Mouse (Mus musculus) lung, postnatal 14 days (tissue): ENCODE data around the gene Map4.
"Not testable (repeated sequence)": the region's sequence is repeated elsewhere in the genome, so short reads cannot be mapped to it uniquely, and the experiment has no call there.

Experiments
- DNase-seq: peaks from one replicate; pipeline ENCODE4 v3.0.0; 2021

Map4 gene

DNA sequence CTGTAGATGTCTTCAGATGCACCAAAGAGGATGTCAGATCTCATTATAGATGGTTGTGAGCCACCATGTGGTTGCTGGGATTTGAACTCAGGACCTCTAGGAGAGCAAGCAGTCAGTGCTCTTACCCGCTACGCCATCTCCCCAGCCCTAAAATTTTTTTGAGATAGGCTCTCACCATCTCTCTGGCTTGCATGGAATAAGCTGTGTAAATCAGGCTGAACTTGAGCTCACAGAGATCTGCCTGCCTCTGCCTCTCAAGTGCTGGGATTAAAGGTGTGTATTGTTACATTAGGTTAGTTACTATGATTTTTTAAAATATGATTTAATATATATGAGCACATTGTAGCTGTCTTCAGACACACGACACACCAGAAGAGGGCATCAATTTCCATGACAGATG lies 2.1 kb upstream of the Map4 start:
- DNase-seq, result no peak

DNA sequence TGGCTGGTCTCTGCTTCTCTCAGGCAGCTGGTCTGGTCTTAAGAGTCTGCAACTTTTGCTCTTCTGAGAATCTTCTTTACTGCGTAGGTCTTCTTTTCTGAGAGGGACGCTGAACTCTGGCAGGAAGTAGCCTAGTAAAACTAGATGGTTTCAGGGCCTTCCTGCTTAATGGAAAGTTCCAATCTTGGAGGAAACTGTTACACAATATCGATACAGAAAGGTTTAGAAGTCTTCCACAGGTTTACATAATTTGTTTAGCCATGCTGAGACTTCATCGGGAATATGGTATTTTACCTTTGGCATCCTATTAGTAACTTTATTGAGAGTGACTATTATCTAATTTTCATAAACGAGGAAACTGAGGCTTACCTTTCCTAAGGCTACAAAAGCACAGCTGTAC lies 1.2 kb upstream of the Map4 start:
- DNase-seq, result no peak

DNA sequence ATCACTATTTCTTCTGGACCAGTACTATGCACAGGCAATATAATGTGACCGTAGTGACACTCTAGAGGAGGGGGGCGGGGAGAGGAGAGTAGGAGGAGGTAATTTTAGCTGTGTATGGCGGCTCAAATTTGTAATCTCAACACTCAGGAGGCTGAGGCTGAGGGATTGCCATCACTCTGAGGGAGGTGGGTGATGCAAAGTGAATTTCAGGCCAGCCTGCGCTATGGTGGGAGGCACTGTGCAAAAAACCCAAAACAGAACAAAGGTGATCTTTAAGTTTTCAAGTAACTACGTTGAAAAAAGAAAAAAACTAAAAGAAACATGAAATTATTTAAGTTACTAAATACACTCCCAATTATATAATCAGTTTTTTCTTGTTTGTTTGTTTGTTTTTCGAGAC lies 508 bp upstream of the Map4 start:
- no peak for DNase-seq

DNA sequence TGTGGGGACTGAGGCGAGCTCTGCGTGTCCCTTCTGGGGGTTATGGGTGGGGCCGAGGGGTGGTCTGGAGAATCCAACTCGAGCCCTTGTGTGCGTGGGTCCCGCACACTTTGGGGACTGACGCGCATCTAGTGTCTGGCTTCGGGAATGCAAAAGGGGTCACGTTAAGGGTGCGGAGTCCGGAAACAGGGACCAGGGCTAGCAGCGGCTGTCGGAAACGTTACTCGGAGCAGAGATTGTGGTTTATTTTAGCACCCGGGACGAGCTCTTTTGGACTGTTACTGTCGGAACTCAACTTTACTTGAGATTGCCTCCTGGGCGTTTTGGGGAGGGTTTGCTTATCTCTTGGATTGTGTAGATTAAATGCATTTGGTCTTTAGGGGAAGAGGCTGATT lies 1.1 kb downstream of the Map4 start:
- DNase-seq, result peak; percentile 27

DNA sequence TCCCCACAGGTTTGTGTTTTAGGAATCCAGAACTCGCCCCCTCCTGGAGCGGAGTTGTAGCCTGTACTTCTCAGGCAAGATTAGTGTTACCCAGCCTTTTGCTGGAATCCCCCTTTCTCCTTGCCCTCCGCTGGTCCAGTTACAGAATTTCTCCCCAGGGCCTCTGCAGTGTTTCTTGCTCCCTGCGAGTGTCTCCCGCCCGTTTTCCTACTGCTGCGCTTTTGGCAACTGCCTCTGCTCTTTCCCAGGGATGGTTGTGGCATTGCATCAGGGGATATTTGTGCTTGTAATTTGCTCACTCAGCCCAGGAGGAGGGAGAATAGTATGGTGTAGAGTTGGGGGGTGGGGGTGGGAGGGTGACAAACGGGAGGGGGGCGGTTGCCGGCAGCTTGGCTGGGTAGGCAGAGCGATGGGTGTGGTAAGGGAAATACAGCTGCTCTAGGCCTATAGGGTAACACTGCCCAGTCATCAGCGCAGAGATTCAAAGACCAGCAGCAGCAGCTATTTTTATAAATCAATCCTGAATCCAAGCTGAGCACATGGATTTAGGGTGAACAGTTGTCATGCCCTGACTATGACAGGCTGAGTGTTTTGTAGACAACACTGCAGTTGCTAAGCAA lies 1.6 kb downstream of the Map4 start:
- DNase-seq, result peak; percentile 46

DNA sequence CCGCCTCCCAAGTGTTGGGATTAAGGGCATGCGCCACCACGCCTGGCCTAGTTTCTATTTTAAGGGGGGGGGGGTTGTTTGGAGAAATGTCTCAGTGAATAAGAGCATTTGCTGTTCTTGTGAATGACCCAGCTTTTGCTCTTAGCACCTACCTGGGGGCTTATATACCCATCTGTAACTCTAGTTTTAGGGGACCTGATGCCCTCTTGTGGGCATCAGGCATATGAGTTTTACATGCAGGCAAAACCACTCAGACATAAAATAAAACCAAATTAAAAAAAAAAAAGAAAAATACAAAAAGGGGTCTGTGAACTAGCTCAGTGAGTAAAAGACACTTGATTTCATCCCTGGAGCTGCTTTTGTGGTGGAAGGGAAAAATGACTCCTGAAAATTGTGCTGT lies 8.1 kb downstream of the Map4 start:
- DNase-seq, result no peak

DNA sequence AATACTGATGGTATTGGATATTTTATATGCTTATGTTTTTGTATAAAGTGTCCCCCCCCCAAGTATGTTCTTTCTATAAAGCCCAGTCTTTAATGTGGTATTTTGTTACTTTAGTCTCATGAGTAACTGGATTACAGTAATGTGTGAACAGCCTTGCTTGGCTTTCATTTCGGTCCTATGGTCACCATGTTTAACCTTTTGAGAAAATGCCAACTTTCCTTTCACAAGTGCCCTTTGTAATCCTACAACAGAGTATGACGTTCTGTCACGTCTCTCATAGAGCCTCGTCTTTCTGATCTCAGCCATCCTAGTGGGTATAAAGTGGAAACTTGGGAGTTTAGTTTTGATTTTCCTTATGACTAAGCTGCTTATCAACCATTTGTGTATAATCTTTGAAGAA lies 11.5 kb downstream of the Map4 start:
- DNase-seq, result no peak

DNA sequence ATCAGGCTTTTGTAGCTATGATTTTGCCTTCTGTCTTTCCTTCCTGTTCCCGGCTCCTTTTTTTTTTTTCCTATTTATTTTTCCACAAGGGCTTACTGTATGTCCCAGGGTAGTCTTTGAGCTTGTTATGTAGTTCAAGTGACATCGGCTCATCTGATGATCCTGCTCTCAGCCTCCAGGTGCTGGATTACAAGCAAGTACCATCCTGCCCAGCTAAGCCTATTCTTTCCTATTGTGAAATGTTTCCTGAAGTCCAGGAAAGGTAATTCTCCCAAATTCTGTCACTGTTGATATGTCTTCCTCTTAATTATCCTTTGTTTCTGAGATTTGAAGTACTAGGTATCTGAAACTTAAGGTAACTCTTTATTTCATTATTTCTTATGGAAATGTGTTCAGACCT lies 13.5 kb downstream of the Map4 start:
- DNase-seq, result no peak

DNA sequence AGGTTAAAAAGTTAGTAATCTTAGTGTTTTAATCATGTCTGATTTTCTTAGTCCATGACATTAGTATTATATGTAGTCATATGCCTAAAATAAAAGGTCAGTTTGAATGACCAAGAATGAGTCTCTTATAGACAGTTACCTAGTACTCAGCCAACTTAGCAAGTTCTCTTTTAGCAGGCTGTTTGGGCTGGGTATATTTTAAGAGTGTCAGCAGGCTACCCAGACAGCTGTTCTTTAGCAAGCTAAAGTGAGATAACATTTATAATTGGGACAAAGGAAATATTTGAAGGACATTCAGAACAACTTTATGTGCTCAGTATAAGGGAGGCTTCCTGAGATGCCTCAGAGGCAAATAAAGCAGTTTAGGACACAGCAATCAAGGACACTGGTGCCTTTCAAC lies 17.3 kb downstream of the Map4 start:
- no peak for DNase-seq

DNA sequence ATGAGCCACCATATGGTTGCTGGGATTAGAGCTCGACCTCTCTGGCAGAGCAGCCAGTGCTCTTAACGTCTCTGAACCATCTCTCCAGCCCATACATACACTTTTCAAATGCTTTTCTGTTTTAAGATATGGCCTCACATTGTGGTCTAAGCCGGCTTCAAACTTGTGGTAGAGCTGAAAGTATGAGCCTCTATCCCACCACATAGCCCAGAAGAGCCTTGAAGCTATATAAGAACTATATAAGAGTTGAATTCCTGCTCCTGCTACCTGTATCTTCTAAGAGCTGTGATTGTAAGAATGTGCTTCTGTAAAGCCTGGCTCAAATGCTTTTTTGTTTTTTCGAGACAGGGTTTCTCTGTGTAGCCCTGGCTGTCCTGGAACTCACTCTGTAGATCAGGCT lies 18.5 kb downstream of the Map4 start:
- no peak for DNase-seq

DNA sequence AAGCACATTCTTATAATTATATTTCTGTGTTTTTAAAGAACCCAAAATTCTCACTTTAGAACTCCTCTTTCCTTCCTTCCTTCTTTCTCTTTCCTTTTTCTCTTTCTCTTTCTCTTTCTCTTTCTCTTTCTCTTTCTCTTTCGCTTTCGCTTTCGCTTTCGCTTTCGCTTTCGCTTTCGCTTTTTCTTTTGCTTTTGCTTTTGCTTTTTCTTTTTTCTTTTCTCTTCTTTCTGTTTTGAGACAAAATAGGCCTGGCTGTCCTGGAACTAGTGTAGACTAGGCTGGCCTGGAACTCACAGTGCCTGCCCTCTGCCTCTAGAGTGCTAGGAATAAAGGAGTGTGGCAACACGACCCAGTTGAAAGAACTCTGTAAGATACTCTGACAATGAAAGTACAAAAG lies 22.3 kb downstream of the Map4 start:
- no peak for DNase-seq

DNA sequence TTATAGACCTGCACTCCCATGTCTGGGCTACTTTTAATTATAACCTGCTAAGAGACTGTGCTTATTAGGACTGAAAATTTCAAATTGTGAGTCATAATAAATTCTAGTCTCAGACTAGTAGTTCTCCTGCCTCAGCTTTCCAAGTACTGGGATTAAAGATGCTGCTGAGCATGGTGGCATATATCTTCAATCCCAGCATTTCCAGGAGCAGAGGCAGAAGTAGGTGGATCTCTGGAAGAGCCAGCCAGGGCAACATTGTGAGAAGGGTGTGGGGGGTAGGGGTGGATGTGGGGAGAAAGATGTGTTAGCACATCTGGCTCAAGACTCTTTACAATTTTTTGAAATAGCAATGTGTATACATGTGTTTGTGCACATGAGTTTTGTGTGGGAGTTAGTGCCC lies 23.4 kb downstream of the Map4 start:
- DNase-seq, result no peak

DNA sequence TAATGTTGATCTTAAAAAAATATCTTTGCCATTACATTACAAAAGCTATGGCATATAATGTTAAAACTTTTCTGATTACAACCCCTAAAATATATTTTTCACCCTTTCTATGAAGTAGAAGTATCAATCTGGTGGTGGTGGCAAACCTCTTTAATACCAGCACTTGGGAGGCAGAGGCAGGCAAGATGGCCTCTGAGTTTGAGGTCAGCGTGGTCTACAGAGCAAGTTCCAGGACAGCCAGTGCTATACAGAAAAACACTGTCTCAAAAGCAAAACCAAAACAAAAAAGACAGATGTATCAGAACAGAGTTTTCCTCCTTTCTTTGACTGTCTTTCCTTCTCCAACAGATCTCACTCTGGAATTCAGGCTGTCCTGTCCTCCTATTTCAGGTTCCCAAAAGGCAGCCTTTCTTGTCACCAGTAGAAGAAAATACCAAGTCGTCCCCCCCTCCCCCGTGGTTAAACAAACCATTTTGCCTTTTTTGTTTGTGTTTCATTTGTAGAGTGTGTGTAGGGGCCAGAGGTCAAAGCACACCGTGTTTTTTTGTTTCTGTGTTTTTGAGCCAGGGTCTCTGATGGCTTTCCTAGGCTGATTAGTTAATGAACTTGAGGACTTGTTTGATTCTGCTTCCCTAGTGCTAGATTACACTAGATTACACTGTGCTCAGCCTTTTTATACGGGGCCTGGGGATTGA lies 28.3 kb downstream of the Map4 start:
- no peak for DNase-seq

DNA sequence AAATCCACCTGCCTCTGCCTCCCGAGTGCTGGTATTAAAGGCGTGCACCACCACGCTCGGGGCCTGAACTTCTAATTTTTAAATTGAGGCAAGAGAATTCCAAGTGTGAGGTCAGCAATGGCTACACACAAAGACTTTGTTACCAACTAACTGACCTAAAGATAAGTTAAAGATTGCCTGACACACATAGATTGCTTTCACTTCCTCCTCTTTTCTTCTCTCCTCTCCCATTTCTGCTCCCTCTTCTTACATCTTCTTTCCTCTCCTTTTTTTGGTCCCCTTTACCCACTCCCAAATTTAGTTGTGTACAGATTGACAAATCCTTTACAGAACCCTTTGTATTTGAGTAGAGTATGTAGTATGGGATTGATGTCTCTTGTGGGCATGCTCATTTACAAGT lies 29.3 kb downstream of the Map4 start:
- no peak for DNase-seq

DNA sequence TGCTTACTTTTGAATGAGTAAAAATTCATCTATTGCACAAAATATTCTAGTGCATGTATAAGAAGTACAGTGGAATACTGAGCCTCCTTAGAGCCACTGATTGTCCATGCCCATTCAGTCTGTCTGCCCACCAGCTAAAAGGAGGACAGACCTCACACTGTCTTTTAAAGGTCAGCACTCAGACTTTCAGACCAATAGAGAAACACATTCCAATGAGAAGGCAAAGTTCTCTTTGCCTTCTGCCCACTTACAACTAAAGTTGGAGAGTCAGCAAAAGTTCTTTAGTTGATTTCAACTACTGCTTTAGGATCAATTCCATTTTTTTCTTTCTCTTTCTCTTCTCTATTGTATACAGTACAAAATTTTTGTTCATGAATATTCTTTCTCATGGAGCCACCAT lies 33.5 kb downstream of the Map4 start:
- DNase-seq, result no peak

DNA sequence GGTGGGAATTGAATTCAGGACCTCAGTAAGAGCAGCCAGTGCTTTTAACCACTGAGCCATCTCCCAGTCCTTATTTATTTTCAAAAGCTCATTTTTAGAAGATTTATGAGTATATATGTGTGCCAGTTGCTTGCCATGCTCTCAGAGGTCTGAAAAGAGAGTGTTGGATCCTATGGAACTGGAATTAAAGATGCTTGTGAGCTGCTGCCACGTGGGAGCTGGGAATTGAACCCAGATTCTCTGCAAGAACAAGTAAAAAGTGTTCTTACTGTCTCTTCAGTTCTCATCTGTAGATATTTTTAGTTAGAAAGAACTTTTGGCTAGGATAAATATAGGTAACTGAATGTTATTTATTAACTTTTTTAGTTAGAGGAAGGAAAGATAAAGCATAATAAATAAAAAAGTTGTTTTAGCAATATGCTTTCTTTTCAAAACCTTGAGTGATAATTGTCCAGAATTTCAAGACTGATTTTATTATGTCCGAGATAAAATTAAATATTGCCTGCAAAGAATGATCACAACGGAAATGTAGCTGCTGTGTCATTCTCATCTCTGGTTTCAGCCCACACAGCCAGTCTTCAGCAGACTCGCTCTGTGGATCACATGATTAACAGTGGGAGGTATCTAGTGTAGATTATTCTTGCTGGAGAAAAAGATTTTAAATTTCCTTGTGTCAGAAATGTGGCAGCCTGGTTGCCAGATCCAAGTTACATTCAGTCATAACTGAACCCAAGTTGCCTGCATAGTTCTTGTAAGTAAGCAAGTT lies 37.3 kb downstream of the Map4 start:
- no peak for DNase-seq

DNA sequence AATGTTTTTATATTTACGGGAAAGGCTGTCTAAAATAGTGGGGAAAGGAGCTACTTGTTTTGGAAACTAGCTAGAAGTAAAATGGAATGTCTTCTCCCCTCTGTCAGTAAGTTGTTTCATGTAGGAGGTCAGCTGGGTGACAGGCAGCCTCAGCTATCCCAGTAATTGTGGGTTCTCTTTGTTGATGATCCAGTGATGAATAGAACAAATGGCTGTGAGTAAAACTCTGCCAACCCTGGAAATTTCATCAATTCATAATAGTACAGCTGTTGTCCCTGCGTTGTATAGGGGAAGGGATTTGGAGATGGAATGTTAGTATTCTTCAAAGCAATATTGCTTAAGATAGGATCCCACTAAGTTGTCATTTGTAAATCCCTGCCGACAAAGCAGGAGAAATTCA lies 37.9 kb downstream of the Map4 start:
- no peak for DNase-seq

DNA sequence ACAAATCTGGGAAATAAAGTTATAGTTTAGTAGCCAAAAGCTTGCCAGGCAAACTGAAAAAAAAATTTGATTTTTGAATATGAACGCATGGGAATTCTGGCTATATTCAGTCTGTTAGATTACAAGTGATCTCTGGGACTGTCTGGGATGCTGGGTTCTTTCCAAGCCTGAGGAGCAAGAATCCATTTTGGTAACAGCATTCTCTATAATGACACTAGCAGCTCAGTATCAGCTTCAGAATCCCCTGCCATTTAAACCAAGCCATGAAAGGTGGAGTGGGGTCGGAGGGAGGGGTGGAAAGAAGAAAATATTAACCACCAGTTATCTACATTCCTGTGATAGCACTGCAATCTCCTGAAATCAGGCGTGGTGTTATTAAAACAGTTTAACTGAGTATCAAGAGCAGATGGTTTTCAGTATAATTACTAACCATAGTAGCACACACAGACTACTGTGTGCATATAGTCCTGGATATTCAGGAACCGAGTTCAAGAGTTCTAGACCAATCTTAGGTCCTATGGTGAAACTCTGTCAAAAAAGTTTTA lies 38.6 kb downstream of the Map4 start:
- no peak for DNase-seq

DNA sequence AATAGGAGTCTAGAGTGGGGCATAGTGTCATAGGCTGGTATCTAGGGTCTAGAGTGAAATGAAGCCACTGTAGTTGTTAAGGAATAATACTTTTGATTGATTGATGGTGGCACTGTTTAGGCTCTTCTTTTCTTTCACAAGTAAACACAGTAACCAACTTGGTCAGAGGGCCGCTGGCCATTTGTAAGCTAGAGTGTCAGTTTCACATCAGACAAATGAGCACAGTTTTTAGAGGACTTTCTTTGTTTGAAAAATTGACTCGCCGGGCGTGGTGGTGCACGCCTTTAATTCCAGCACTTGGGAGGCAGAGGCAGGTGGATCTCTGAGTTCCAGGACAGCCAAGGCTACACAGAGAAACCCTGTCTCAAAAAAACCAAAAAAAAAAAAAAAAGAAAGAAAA lies 40.5 kb downstream of the Map4 start:
- not testable (repeated sequence) for DNase-seq

DNA sequence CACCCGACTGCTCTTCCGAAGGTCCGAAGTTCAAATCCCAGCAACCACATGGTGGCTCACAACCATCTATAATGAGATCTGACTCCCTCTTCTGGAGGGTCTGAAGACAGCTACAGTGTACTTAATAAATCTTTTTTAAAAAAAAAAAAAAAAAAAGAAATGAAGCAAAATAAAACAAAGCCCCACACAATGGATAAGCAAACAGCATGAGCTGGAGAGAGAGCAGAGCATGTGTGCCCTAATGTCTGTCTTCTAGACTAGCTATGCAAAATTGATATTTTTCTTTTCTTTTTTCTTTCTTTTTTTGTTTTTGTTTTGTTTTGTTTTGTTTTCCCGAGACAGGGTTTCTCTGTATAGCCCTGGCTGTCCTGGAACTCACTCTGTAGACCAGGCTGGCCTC lies 49.0 kb downstream of the Map4 start:
- DNase-seq, result not testable (repeated sequence)

DNA sequence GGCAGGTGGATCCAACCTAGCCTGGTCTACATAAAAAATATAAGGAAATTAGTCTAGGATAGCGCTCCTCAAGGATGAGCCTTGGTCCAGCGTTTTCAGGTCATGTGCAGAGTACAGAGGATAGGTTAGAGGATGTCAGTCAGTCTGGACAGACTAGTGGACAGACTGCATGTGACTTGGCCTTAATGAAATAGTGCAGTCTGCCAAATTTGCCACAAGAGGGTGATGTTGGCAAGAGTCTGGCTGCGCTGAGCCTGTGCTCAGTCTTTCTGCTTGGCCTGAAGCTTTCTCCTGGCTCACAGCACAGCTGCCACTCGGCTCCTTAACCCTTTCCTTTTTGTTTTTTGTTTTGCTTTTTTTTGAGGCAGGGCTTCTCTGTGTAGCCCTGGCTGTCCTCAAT lies 54.2 kb downstream of the Map4 start:
- peak; percentile 66 for DNase-seq

DNA sequence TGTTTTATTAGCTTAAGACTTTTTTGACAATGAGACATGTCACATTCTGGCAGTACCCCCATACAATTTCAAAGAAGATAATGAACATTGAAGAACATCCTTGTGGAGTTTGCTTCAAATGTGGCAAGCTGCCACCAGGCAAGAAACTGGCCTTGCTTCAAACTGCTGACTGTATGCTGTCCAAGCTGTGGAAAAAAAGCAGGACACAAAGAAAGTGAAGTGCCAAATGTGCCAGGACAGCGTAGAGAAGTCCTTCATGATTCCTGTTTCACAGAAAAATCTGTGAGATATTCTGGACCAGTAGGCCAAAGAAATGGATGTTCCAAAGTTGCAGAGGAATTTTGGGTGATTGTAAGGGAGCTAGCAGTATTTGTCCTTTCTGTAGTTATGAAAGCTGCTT lies 57.8 kb downstream of the Map4 start:
- DNase-seq, result peak; percentile 34

DNA sequence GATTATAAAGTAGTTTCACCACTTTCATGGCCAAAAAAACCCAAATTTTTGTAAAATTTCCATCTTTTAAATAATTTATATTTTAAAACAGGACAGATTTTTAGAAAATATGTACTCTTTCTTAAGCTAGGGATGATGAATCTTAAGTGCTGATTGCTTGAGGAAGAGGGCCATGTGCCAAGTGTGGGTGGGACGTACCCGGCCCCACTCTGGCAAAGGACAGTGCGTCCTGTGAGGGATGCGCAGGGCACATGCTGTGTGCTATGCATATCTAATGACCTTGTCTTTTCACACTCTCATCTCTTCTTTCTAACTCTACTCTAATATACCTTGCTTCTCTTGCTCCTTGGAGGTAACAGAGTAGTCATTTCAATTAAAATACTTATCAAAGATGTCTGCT lies 66.2 kb downstream of the Map4 start:
- no peak for DNase-seq

DNA sequence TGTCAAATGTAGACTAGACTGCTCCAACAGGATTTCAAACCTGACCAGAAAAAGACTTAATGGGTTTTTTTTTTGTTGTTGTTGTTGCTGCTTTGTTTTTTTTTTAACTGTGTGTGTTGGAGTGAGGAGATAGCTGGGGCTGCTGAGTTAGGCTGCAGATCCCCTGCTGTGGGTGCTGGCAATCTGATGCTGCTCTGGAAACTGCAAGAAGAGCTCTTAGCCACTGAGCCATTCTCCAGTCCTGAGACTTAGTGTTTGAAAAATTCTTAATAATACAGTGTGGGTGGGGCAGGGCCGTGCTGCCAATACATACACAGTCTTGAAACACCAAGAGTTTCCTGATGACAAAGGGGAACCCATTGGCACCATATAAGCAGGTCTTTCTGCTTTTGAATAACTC lies 70.7 kb downstream of the Map4 start:
- DNase-seq, result no peak
